In the genomic region with DNA sequence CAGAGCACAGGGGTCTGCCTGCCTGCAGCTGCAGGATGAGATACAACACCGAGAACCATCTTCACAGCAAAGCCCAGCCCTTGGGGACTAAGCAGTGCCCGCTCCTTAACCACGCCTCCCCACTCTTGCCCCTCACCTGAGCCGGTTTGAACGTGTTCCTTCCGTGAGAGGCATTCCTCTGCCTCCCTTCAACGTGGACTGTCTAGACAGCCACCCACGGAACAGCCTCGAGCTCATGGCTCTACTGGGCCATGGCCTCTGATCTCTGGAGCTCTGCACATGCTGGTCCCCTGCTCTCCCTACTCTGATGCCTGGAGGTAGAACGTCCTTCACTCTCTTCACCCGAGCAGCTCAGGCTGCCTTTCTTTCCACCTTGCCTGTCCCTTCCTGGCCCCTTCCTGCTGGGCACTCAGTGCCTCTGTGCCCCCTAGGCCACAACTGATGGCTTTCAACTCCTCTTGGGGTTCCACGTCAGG, we compare ENCODE assay signal across 9 mouse cellular contexts. TPM values are rescaled to one million over a fixed set of nuclear protein-coding genes. Genes with fewer than 3 reads are reported as not detected.
DNase-seq lines count a peak whose midpoint lies in the region; ATAC-seq lines count a peak whose summit lies in the region.
"Had no signal": no experiment of that assay in that cellular context is flagged by ENCODE, and none has a peak within 500 bp of the region (broad histone marks: within the 10 kb centered on the region; RNA-seq: fewer than 3 reads in every experiment).

A gene (minus strand): TSS at position 426 of the 476 bp plus-strand sequence.

- no peak within 1 kb of the TSS for H3K4me3 ChIP-seq in heart, embryonic 12.5 days
- H3K4me3 ChIP-seq in heart, embryonic 10.5 days = no peak within 1 kb of the TSS
- no peak within 1 kb of the TSS for H3K4me3 ChIP-seq in midbrain, embryonic 10.5 days
- H3K4me3 ChIP-seq: heart, embryonic 15.5 days had no signal

- H3K4me1 ChIP-seq in heart, embryonic 12.5 days (replicated peaks) = 0 out of 2 replicates have a peak, but pooled peaks cover 3% of the 10 kb centered on the region
- H3K4me1 ChIP-seq in heart, embryonic 10.5 days = 0 out of 2 replicates have a peak, but pooled peaks cover 10% of the 10 kb centered on the region
- peaks cover 16% of the 10 kb centered on the region for H3K4me1 ChIP-seq in midbrain, embryonic 10.5 days
- H3K4me1 ChIP-seq: heart, embryonic 15.5 days had no signal

- peaks cover 17% of the 10 kb centered on the region for H3K27me3 ChIP-seq in heart, embryonic 12.5 days (replicated peaks)
- peaks cover 36% of the 10 kb centered on the region; the same call in 1 of the 2 replicates for H3K27me3 ChIP-seq in heart, embryonic 10.5 days (ENCODE audit: insufficient read depth, poor library complexity, severe bottlenecking)
- H3K27me3 ChIP-seq in midbrain, embryonic 10.5 days (ENCODE audit: low read depth, poor library complexity, severe bottlenecking) = no peaks in the 10 kb centered on the region

- H3K4me2 ChIP-seq in heart, embryonic 12.5 days = no peak within 1 kb of the TSS
- H3K4me2 ChIP-seq: heart, embryonic 15.5 days had no signal

- no peak within 1 kb of the TSS for H3K9ac ChIP-seq in heart, embryonic 12.5 days
- H3K9ac ChIP-seq: heart, embryonic 15.5 days had no signal

- no peaks in the 10 kb centered on the region for H3K9me3 ChIP-seq in heart, embryonic 12.5 days (replicated peaks)
- H3K9me3 ChIP-seq in heart, embryonic 10.5 days = no peaks in the 10 kb centered on the region
- no peaks in the 10 kb centered on the region for H3K9me3 ChIP-seq in midbrain, embryonic 10.5 days (replicated peaks)
- H3K9me3 ChIP-seq: heart, embryonic 15.5 days had no signal

- no peak for DNase-seq in heart, embryonic 10.5 days (ENCODE audit: low spot score)
- DNase-seq in R1 (ENCODE audit: low read depth, low spot score) (peak; percentile 49), MN1 (ENCODE audit: low spot score) (no peak)
- DNase-seq in gonadal fat pad, adult 2 months (ENCODE audit: low read depth) = no peak
- DNase-seq in midbrain, embryonic 10.5 days (ENCODE audit: low spot score) = no peak
- DNase-seq in right cerebral cortex, adult 18-20 months = no peak
- no peak for DNase-seq in spleen, adult 18-20 months

- no peaks in the 10 kb centered on the region for H3K36me3 ChIP-seq in heart, embryonic 12.5 days
- no peaks in the 10 kb centered on the region for H3K36me3 ChIP-seq in heart, embryonic 10.5 days
- H3K36me3 ChIP-seq in midbrain, embryonic 10.5 days = no peaks in the 10 kb centered on the region
- H3K36me3 ChIP-seq: heart, embryonic 15.5 days had no signal

- WGBS in heart, embryonic 12.5 days = 69% methylated on average over 12 of the region's 12 CpGs
- WGBS in heart, embryonic 10.5 days = 75% methylated on average over 12 of the region's 12 CpGs
- WGBS in midbrain, embryonic 10.5 days = 84% methylated on average over 12 of the region's 12 CpGs

- ATAC-seq in heart, embryonic 12.5 days (ENCODE audit: insufficient number of reproducible peaks, low FRiP score) = 0 out of 2 replicates have a peak, but pooled peaks have one; percentile 35

- H3K27ac ChIP-seq in heart, embryonic 12.5 days (ENCODE audit: poor library complexity, severe bottlenecking) = no peak within 1 kb of the TSS
- no peak within 1 kb of the TSS for H3K27ac ChIP-seq in heart, embryonic 10.5 days
- H3K27ac ChIP-seq in midbrain, embryonic 10.5 days (replicated peaks) = no peak within 1 kb of the TSS
- H3K27ac ChIP-seq: heart, embryonic 15.5 days had no signal

RNA-seq across cellular contexts. Expression of the gene that starts here (rescaled TPM):
- 4.1 and 5.5 TPM in 2 replicates for polyA plus RNA-seq in heart, embryonic 12.5 days (2016; fragmentation: Nextera tagmentation; extraction: Ambion mirVana)
- 4.1 and 4.6 TPM in 2 replicates for polyA plus RNA-seq in heart, embryonic 10.5 days (2016; fragmentation: Nextera tagmentation; extraction: Ambion mirVana)
- polyA plus RNA-seq in gonadal fat pad, adult 2 months (2012; rRNA removed) = 579 and 676 TPM in 2 replicates
- polyA plus RNA-seq in midbrain, embryonic 10.5 days (2016; fragmentation: Nextera tagmentation; extraction: Ambion mirVana) = 12.1 and 12.3 TPM in 2 replicates

Comparison
In these comparisons a context has a peak if more than half of its experiments do, and no peak if none do; other contexts are left out.
1. RNA of the gene that starts here (polyA plus RNA-seq): 579 to 676 TPM in gonadal fat pad, adult 2 months; 12.1 to 12.3 TPM in midbrain, embryonic 10.5 days, 4.1 to 4.6 TPM in heart, embryonic 10.5 days and 4.1 to 5.5 TPM in heart, embryonic 12.5 days; every median in the first group is over 10 times any median in the second.